Mouse (Mus musculus): Measurements from ENCODE around the gene Matn4. TPM values are rescaled to one million over a fixed set of nuclear protein-coding genes. Genes with fewer than 3 reads are reported as not detected.

Matn4 gene
- polyA plus RNA-seq, 1 experiment from 2014 or later: 0.91 TPM

DNA sequence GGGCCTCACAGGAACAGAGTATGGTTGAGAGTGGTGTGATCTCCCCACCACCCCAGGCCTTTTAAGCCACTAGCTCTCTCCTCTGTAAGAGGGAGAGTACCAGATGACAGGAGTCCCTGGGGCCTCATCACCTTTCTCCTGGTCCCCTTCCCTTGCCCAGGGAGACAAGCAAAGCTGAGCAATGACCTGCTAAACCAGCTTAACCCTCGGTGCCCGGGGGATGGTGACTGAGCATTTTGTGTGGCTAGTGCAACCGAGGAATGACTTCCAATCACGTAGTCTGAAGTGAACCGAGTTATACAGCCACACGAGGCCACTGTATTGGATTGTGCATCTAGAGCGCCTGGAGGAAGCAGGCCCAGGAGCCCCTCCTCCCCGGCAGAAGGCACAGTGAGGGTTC is 19.4 kb upstream of the Matn4 start:
- H3K27ac ChIP-seq (ENCODE audit: low read depth, low read length): no peak overlapping the region
- H3K9ac ChIP-seq (ENCODE audit: low read depth, low read length): no peak overlapping the region
- no peak overlapping the region for H3K4me2 ChIP-seq (replicated peaks; ENCODE audit: low read depth, low read length)
- H3K4me3 ChIP-seq (ENCODE audit: low read depth, low read length): no peak overlapping the region
- ATAC-seq (ENCODE audit: low FRiP score) (no peak), DNase-seq (ENCODE audit: low spot score) (no peak)
- H3K36me3 ChIP-seq (ENCODE audit: control insufficient read depth, insufficient read depth, low read length): peaks cover 2% of the 10 kb centered on the region; the same call in 1 of the 2 replicates
- no peaks in the 10 kb centered on the region for H3K27me3 ChIP-seq (ENCODE audit: control insufficient read depth, insufficient read depth, low read length)
- H3K4me1 ChIP-seq (replicated peaks; ENCODE audit: control insufficient read depth, insufficient read depth, low read length): no peaks in the 10 kb centered on the region
- no peaks in the 10 kb centered on the region for H3K9me3 ChIP-seq (ENCODE audit: control insufficient read depth, low read length)
- WGBS: 90% methylated on average over 8 of the region's 8 CpGs

DNA sequence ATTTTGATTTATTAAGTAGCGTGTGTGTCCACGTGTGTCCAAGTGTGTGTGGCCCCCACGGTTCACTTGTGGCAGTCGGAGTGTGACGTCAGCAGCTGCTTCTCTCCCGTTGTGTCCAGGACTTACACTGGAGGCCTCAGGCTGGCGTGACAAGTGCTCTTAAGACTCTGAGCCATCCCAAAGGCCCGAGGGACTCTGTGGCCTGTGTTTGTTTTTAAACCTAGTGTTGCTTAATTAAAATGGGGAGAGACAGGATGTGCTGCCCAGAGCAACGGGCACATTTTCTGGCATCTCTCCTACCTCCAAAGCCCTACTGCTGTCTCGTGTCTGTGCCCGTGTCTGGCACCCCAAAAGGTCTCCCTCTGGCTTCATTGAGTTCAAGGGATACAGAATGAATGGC is 18.5 kb upstream of the Matn4 start:
- no peak overlapping the region for H3K4me3 ChIP-seq (ENCODE audit: low read depth, low read length)
- DNase-seq (ENCODE audit: low spot score): no peak
- ATAC-seq (ENCODE audit: low FRiP score): no peak
- H3K36me3 ChIP-seq (ENCODE audit: control insufficient read depth, insufficient read depth, low read length): no peaks in the 10 kb centered on the region
- 89% methylated on average over 11 of the region's 11 CpGs for WGBS
- H3K27ac ChIP-seq (ENCODE audit: low read depth, low read length): no peak overlapping the region
- no peaks in the 10 kb centered on the region for H3K9me3 ChIP-seq (ENCODE audit: control insufficient read depth, low read length)
- no peak overlapping the region for H3K4me2 ChIP-seq (replicated peaks; ENCODE audit: low read depth, low read length)
- no peaks in the 10 kb centered on the region for H3K4me1 ChIP-seq (replicated peaks; ENCODE audit: control insufficient read depth, insufficient read depth, low read length)
- no peak overlapping the region for H3K9ac ChIP-seq (ENCODE audit: low read depth, low read length)
- no peaks in the 10 kb centered on the region for H3K27me3 ChIP-seq (ENCODE audit: control insufficient read depth, insufficient read depth, low read length)

DNA sequence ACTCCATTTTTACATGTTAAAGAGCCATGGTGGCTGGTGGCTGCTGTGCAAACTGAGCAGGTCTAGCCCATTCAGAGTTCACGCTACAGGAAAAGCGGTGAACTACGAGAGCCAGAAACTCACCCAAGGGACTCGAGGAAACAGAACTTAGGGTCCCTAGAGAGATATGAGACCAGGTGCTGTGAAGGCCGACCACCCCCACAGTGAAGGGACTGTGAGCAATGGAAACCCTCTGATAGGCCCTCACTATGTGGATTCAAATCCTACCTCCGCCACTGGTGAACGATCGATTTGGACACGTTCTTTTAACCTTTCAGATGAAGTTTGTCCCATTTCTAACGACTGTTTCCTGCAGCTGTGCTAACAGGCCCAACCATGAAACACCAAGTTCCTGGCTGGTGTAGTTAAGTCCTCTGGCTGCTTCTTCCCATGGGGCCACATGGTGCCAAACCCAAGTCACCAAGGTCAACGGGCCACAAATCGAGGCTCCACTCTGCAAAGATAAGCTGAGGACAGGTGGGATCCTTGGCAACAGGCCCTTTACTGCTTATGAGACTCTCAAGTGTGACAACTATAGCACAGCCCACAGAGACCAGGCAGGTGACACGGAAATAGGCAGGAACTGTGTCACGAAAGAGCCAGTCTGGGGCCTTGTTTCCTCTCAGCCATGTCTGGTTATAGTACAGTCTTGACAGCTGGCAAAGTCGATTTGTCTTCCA is 17.9 kb upstream of the Matn4 start:
- H3K27me3 ChIP-seq (ENCODE audit: control insufficient read depth, insufficient read depth, low read length): no peaks in the 10 kb centered on the region
- H3K4me2 ChIP-seq (replicated peaks; ENCODE audit: low read depth, low read length): no peak overlapping the region
- H3K9ac ChIP-seq (ENCODE audit: low read depth, low read length): no peak overlapping the region
- DNase-seq (ENCODE audit: low spot score) (no peak), ATAC-seq (ENCODE audit: low FRiP score) (no peak)
- no peaks in the 10 kb centered on the region for H3K9me3 ChIP-seq (ENCODE audit: control insufficient read depth, low read length)
- WGBS: 91% methylated on average over 15 of the region's 15 CpGs
- H3K36me3 ChIP-seq (ENCODE audit: control insufficient read depth, insufficient read depth, low read length): no peaks in the 10 kb centered on the region
- H3K27ac ChIP-seq (ENCODE audit: low read depth, low read length): no peak overlapping the region
- H3K4me1 ChIP-seq (replicated peaks; ENCODE audit: control insufficient read depth, insufficient read depth, low read length): no peaks in the 10 kb centered on the region
- H3K4me3 ChIP-seq (ENCODE audit: low read depth, low read length): no peak overlapping the region

DNA sequence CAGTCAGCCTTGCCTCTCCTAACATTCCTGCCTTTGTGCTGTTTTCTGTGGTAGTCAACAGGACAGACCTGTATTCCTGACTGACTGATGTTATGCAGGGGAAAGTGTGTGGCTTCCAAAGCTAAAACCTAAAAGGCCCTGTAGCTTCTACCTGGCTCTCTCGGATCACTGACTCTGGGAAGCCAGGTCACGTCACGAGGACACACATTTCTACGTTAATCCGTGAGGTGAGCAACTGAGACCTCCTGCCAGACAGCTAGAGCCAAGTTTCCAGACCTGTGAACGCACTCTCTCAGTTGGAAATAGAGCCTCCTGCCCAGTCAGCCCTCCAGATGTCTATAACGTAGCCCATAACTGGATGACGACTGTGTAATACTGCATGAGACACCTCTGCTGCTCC is 17.0 kb upstream of the Matn4 start:
- no peak overlapping the region for H3K4me2 ChIP-seq (replicated peaks; ENCODE audit: low read depth, low read length)
- no peaks in the 10 kb centered on the region for H3K4me1 ChIP-seq (replicated peaks; ENCODE audit: control insufficient read depth, insufficient read depth, low read length)
- no peaks in the 10 kb centered on the region for H3K9me3 ChIP-seq (ENCODE audit: control insufficient read depth, low read length)
- no peak overlapping the region for H3K4me3 ChIP-seq (ENCODE audit: low read depth, low read length)
- H3K9ac ChIP-seq (ENCODE audit: low read depth, low read length): no peak overlapping the region
- no peaks in the 10 kb centered on the region for H3K27me3 ChIP-seq (ENCODE audit: control insufficient read depth, insufficient read depth, low read length)
- ATAC-seq (ENCODE audit: low FRiP score) (no peak), DNase-seq (ENCODE audit: low spot score) (no peak)
- no peak overlapping the region for H3K27ac ChIP-seq (ENCODE audit: low read depth, low read length)
- WGBS: 92% methylated on average over 8 of the region's 8 CpGs
- no peaks in the 10 kb centered on the region for H3K36me3 ChIP-seq (ENCODE audit: control insufficient read depth, insufficient read depth, low read length)

DNA sequence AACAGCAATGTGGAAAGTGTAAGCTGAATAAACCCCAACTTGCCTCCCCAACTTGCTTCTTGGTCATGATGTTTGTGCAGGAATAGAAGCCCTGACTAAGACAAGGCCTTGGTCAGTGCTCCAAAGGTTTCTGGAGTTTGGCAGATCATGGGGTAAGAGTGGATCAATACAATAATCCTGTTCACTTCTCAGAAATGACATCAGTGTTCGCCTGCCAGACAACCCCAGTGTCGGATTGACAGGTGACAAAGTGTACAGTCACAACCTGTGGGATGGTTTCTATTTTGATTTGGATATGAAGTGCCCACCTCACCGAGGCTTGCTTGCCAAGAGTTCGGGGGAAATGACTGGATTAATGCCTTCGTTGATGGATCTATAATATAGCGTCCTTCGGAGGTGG is 16.3 kb upstream of the Matn4 start:
- no peaks in the 10 kb centered on the region for H3K27me3 ChIP-seq (ENCODE audit: control insufficient read depth, insufficient read depth, low read length)
- no peak overlapping the region for H3K4me3 ChIP-seq (ENCODE audit: low read depth, low read length)
- no peak for DNase-seq (ENCODE audit: low spot score)
- H3K36me3 ChIP-seq (ENCODE audit: control insufficient read depth, insufficient read depth, low read length): no peaks in the 10 kb centered on the region
- no peaks in the 10 kb centered on the region for H3K9me3 ChIP-seq (ENCODE audit: control insufficient read depth, low read length)
- ATAC-seq (ENCODE audit: low FRiP score): no peak
- H3K4me1 ChIP-seq (replicated peaks; ENCODE audit: control insufficient read depth, insufficient read depth, low read length): no peaks in the 10 kb centered on the region
- H3K27ac ChIP-seq (ENCODE audit: low read depth, low read length): no peak overlapping the region
- 91% methylated on average over 7 of the region's 7 CpGs for WGBS
- H3K4me2 ChIP-seq (replicated peaks; ENCODE audit: low read depth, low read length): no peak overlapping the region
- H3K9ac ChIP-seq (ENCODE audit: low read depth, low read length): no peak overlapping the region

DNA sequence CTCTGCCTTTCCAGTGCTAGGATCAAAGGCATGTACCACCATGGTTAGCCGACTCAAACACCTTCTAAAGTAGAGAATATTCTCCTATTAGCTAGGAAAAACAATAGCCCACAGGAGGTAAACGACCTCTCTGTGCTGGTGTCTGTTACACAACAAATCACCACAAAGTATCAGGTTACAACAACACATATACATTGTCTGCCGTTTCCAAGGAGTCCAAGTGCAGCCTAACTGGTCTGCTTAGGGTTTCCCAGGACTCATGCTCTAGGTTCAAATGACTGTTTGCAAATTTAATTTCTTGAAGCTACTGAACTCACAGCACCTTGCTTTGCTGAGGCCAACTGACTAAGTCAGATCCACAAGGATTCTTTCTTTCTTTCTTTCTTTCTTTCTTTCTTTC is 14.5 kb upstream of the Matn4 start:
- DNase-seq (ENCODE audit: low spot score) (no peak), ATAC-seq (ENCODE audit: low FRiP score) (no peak)
- 6% methylated on average over 3 of the region's 3 CpGs for WGBS
- Histone ChIP-seq H3K9ac (ENCODE audit: low read depth, low read length) (no peak overlapping the region), H3K9me3 (ENCODE audit: control insufficient read depth, low read length) (no peaks in the 10 kb centered on the region), H3K4me1 (replicated peaks; ENCODE audit: control insufficient read depth, insufficient read depth, low read length) (no peaks in the 10 kb centered on the region), H3K27me3 (ENCODE audit: control insufficient read depth, insufficient read depth, low read length) (peaks cover 2% of the 10 kb centered on the region; the same call in 1 of the 2 replicates), H3K27ac (ENCODE audit: low read depth, low read length) (no peak overlapping the region), H3K4me3 (ENCODE audit: low read depth, low read length) (no peak overlapping the region), H3K4me2 (replicated peaks; ENCODE audit: low read depth, low read length) (no peak overlapping the region), H3K36me3 (ENCODE audit: control insufficient read depth, insufficient read depth, low read length) (no peaks in the 10 kb centered on the region)

DNA sequence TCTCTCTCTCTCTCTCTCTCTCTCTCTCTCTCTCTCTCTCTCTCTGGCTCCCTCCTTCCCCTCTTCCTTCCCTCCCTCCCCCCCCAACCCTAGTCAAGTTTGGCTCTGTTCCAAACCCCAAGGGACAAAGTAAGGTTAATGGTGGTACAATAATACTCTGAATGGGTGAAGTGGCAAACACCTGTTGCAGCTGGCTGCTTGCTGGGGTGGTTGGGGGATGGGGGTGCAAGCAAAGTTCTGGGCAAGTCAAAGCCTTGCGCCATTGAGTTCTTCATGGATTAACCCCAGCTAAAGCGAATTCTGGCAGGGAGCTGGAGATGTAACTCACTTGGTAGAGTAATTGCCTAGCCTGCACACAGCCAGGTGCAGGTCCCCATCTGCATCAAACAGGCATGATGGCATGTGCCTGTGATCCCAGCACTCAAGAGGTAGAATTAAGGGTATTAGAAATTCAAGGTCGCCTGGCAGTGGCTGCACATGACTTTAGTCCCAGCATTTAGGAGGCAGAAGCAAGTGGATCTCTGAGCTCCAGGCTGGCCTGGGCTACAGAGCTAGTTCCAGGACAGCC is 13.4 kb upstream of the Matn4 start:
- no peak overlapping the region for H3K4me2 ChIP-seq (replicated peaks; ENCODE audit: low read depth, low read length)
- DNase-seq (ENCODE audit: low spot score): no peak
- no peak for ATAC-seq (ENCODE audit: low FRiP score)

DNA sequence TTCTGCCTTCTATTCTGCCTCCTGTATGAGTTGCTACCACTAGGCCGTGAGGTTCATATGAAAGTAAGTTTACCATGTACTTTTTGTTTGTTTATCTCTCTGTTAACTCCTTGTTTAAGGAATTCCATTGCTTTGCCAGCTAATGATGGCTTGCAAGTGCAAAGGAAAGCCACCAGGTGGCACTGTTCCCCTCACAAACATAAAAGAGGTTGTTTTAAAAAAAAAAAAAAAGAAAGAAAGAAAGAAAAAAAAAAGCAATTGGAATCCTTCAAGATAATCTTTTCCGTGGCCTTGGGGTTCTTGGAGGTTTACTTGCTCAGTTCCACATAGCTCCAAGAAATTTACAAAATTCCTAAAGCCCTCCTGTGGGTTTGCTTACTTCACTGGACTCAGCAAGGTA is 12.2 kb upstream of the Matn4 start:
- H3K27ac ChIP-seq (ENCODE audit: low read depth, low read length): no peak overlapping the region
- no peak overlapping the region for H3K4me3 ChIP-seq (ENCODE audit: low read depth, low read length)
- no peaks in the 10 kb centered on the region for H3K36me3 ChIP-seq (ENCODE audit: control insufficient read depth, insufficient read depth, low read length)
- no peaks in the 10 kb centered on the region for H3K9me3 ChIP-seq (ENCODE audit: control insufficient read depth, low read length)
- peak; percentile 70 for DNase-seq (ENCODE audit: low spot score)
- no peak overlapping the region for H3K4me2 ChIP-seq (replicated peaks; ENCODE audit: low read depth, low read length)
- WGBS: 3% methylated on average over 2 of the region's 2 CpGs
- ATAC-seq (ENCODE audit: low FRiP score): no peak
- no peak overlapping the region for H3K9ac ChIP-seq (ENCODE audit: low read depth, low read length)
- peaks cover 7% of the 10 kb centered on the region; the same call in 1 of the 2 replicates for H3K27me3 ChIP-seq (ENCODE audit: control insufficient read depth, insufficient read depth, low read length)
- no peaks in the 10 kb centered on the region for H3K4me1 ChIP-seq (replicated peaks; ENCODE audit: control insufficient read depth, insufficient read depth, low read length)

More for the DNA sequence above, 13.4 kb upstream of the Matn4 start:
- Histone ChIP-seq H3K4me1 (replicated peaks; ENCODE audit: control insufficient read depth, insufficient read depth, low read length) (no peaks in the 10 kb centered on the region), H3K27me3 (ENCODE audit: control insufficient read depth, insufficient read depth, low read length) (peaks cover 7% of the 10 kb centered on the region; the same call in 1 of the 2 replicates), H3K9me3 (ENCODE audit: control insufficient read depth, low read length) (no peaks in the 10 kb centered on the region), H3K36me3 (ENCODE audit: control insufficient read depth, insufficient read depth, low read length) (no peaks in the 10 kb centered on the region), H3K4me3 (ENCODE audit: low read depth, low read length) (no peak overlapping the region), H3K27ac (ENCODE audit: low read depth, low read length) (no peak overlapping the region), H3K9ac (ENCODE audit: low read depth, low read length) (no peak overlapping the region)
- 37% methylated on average over 3 of the region's 3 CpGs for WGBS

DNA sequence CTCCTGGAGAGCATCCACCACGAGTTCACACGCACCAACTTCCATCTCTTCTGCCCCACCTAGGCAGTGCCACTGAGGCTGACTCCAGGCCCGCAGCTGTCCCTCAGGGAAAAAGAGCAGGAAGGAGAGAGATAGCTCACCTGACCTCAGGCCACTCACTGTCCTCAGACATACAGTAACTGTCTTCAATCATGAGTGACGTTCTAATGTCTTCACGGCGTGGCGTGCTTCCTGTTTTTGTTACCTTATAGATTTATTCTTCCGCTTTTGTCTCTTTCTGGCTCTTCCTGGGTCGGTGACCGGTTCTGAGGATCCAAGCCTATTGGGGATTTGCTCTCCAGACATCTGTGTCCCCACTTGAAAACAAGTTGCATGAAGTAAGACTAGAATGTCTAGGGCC is 9.6 kb upstream of the Matn4 start:
- Histone ChIP-seq H3K9me3 (ENCODE audit: control insufficient read depth, low read length) (no peaks in the 10 kb centered on the region), H3K9ac (ENCODE audit: low read depth, low read length) (no peak overlapping the region), H3K4me3 (ENCODE audit: low read depth, low read length) (no peak overlapping the region), H3K36me3 (ENCODE audit: control insufficient read depth, insufficient read depth, low read length) (no peaks in the 10 kb centered on the region), H3K27me3 (ENCODE audit: control insufficient read depth, insufficient read depth, low read length) (peaks cover 11% of the 10 kb centered on the region; the same call in 1 of the 2 replicates), H3K4me2 (replicated peaks; ENCODE audit: low read depth, low read length) (0 out of 2 replicates have a peak overlapping the region, but pooled peaks have one; percentile 23), H3K27ac (ENCODE audit: low read depth, low read length) (no peak overlapping the region), H3K4me1 (replicated peaks; ENCODE audit: control insufficient read depth, insufficient read depth, low read length) (no peaks in the 10 kb centered on the region)
- 80% methylated on average over 10 of the region's 10 CpGs for WGBS
- no peak for ATAC-seq (ENCODE audit: low FRiP score)
- no peak for DNase-seq (ENCODE audit: low spot score)

All from hindbrain, embryonic 11.5 days (tissue).